Mouse (Mus musculus): ENCODE measurements around the gene Herc3.

DNA sequence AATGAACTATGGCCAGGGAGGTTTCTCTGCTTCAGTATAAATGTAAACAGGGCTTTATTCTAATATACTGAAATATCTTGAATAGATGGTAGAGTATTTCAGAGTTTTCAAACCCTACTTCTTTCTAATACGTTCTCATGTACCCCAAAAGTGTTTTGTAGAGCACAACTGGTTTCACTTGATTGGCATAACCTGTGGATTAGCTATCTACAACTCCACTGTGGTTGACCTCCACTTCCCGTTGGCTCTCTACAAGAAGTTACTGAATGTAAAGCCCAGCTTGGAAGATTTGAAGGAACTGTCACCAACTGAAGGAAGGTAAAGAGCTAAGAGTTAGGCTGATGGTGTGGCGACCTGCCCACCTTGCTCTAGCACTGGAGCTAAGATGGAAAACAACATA, 58.7 kb downstream of the Herc3 start:
- TF ChIP-seq POLR2AphosphoS5 (IDR thresholded peaks at IDR 0.05; ENCODE audit: borderline replicate concordance, low read depth, low read length) (no peak), CTCF (IDR thresholded peaks at IDR 0.05 in 2 of 3, conservative IDR thresholded peaks at IDR 0.05 in 1 of 3; ENCODE audit: control insufficient read depth in 1 of 3, insufficient read depth in 1 of 3, low read depth in 2 of 3, low read length in 3 of 3, poor library complexity in 1 of 3, severe bottlenecking in 1 of 3) (no peak)

All from MEL (cell line).